Mouse (Mus musculus): ENCODE measurements around the gene Sstr4. TPM values are rescaled to one million over a fixed set of nuclear protein-coding genes. Genes with fewer than 3 reads are reported as not detected.

Gene Sstr4
- total RNA-seq, 2 experiments from 2014 or later: 74.0 to 81.6 TPM

DNA sequence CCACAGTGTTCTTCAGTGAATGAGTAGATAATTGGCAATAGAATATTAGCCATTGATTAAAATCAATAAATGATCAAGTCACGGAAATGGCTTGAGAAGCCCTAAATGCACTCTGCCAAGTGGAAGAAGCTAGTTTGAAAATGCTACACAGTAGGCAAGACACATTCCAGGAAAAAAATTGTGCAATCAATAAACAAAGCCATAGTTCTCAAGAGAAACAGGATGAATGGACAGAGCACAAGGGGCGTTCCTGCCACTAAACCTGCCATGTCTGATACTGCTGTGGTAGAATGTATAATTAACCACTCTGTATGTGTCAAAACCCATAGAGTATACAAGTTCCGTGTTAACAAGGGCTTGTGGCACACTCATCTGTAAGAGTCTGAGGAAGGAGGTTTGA, 32.4 kb downstream of the Sstr4 start:
- DNase-seq (ENCODE audit: extremely low spot score in 1 of 2, low spot score in 1 of 2): no peak

DNA sequence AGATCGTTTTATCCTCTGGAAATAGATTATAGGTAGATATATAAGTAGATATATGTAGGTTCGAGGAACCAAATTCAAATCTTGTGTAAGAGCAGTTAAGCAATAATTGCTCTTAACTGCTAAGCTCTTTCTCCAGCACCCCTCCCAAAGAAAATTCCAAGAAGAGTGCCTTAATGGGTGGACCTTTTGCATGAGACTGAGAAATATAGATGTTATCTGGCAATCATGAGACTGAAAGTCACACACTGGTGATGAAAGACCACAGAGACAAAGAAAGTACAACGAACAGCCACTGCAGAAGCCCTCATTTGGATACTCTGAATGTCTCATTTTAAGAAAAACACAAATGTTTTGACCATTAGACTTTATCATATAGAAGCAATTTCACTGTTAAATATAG, 33.4 kb downstream of the Sstr4 start:
- no peak for DNase-seq (ENCODE audit: extremely low spot score in 1 of 2, low spot score in 1 of 2)

DNA sequence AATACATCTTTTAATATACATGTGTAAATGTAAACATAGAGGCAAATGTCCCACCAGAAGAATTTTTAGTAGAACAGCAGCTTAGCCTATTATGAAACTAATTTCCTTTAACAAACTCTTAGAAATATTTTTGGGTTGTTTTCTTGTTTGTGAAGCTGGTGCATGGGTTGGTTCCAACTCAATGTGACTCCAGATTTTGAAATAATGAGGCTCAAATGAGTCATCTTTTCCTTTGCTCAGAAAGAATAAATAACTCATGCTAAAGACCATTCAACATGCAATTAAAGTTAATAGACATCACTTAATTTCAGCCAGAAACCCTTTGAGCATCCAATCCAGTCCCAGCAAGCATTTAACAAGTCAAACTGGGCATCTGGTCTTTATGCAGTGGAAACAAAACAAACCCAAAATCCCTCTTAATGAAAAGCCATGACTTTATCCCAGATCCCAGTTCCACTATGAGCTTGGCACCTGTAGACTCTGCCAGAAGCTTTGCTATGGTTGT, 33.9 kb downstream of the Sstr4 start:
- no peak for DNase-seq (ENCODE audit: extremely low spot score in 1 of 2, low spot score in 1 of 2)

DNA sequence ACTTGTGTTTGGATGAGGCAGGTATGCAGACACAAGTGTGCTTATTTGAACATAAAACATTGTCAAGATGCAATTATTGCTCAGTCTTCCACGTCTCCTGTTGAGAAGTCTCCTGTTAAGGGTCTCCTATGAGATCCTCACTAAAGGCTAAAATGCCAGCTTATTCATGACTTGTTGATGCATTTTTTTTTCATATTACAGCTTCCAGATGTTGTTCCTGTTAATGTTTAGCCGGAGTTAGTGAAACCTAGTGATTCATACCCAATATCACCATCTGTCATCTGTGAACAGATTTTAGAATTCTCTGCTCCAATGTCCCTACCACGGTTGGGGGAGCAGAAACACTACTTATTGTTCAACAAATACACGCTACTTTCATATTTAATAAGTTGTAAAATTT, 35.8 kb downstream of the Sstr4 start:
- DNase-seq (ENCODE audit: extremely low spot score in 1 of 2, low spot score in 1 of 2): no peak

DNA sequence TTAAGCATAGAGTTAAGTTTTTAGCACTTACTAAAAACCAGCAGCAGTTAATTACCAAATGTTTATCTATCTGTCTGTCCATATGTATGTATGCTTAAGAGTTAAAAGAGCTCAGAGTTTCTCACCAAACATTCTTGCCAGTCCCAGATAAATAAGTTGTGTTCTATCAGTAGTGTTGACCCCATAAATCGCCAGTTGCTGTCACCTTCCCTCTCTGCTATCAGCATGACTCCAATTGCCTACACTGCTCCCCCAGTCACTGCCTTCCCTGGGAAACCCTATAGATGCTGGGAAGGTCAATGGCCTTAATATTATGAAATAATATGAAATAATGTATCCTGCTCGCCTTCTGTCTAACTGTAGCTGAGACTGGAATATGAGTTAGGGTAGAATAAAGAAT, 37.2 kb downstream of the Sstr4 start:
- no peak for DNase-seq (ENCODE audit: extremely low spot score in 1 of 2, low spot score in 1 of 2)

GRCm38 (mm10) chr2:148436285-148436684, 41.1 kb downstream of the Sstr4 start:
- DNase-seq (ENCODE audit: extremely low spot score in 1 of 2, low spot score in 1 of 2): no peak

DNA sequence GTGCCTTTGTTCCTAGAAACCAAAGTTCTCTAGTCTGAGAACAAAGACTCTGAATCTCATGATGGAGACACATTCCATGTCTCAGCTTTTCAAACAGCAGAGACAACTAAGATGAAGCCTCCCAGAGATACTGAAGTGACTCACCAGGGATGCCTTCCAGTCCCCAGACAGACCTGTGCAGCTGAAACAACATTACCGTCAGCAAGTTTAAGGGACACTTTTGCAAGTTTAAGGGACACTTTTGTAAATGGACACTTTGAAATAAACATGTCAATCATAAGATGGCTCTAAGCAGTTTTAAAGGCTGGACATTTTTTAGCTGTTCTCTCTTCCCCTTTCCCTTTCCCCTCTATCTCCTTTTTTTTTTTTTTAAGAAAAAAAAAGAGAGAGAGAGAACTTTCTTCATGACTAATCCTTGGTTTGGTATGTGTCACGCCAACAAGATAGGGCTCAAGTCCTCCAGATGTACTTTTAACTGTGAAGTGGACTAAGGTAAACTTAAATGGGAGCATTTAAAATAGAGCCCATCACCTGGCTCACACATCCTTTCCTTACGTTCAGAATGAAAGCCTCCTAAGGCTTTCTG, 44.6 kb downstream of the Sstr4 start:
- no peak for DNase-seq (ENCODE audit: extremely low spot score in 1 of 2, low spot score in 1 of 2)

DNA sequence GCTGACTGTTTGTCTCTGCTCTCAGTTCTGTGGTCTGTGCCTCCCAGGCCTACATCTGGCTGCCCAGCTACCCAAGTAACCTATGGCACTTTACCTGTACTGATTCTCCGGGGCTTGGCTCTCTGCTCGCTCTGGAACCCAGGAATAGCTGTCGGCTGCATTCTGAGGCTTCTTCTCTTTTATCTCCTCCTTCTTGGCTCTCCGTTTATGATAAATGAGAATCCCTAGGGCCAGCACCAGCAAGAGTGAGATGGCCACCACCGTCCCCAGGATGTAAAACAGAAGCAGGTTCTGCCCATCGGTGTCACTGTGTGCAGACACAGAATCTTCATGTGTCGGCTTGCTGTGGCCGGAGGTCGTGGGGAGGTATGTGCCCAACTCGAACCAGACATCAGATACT, 46.3 kb downstream of the Sstr4 start:
- no peak for DNase-seq (ENCODE audit: extremely low spot score in 1 of 2, low spot score in 1 of 2)

- no peak for DNase-seq (ENCODE audit: extremely low spot score in 1 of 2, low spot score in 1 of 2)
Observed at GRCm38 (mm10) chr2:148442172-148442571, 47.0 kb downstream of the Sstr4 start.

GRCm38 (mm10) chr2:148442710-148443109, 47.6 kb downstream of the Sstr4 start:
- no peak for DNase-seq (ENCODE audit: extremely low spot score in 1 of 2, low spot score in 1 of 2)

GRCm38 (mm10) chr2:148443249-148443958, 48.3 kb downstream of the Sstr4 start, which contains the start of gene Cd93:
Cd93 (minus strand) TSS chr2:148443563.
- no peak for DNase-seq (ENCODE audit: extremely low spot score in 1 of 2, low spot score in 1 of 2)

GRCm38 (mm10) chr2:148444472-148444871, 49.3 kb downstream of the Sstr4 start:
- no peak for DNase-seq (ENCODE audit: extremely low spot score in 1 of 2, low spot score in 1 of 2)

DNA sequence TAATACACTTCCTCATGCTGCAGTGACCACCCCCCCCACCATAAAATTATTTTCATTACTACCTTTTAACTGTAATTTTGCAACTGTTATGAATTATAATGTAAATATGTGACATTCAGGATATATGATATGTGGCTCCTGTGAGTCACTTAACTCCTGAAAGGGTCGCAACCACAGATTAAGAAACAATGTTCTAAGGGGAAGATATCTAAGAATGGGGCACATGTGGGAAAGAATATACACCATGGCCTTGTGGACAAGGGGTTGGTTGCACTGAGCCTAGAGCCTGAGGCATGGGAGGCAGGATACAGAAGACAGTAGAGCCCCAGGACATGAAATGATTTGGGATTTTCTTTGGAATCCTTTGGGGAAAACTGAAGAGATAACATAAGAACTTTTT, 50.5 kb downstream of the Sstr4 start:
- no peak for DNase-seq (ENCODE audit: extremely low spot score in 1 of 2, low spot score in 1 of 2)

Other genes starting within 250 kb of the Sstr4 start
- 1 to 10 TPM; 4.9 to 5.3 TPM for gene Thbd, start 12.8 kb downstream of the Sstr4 start, total RNA-seq (2021)
- gene Cd93, start 48.2 kb downstream of the Sstr4 start, total RNA-seq (2021): 1 to 10 TPM; 5.4 to 6.7 TPM